Mouse (Mus musculus): ENCODE data around the gene Dnaaf1.

DNA sequence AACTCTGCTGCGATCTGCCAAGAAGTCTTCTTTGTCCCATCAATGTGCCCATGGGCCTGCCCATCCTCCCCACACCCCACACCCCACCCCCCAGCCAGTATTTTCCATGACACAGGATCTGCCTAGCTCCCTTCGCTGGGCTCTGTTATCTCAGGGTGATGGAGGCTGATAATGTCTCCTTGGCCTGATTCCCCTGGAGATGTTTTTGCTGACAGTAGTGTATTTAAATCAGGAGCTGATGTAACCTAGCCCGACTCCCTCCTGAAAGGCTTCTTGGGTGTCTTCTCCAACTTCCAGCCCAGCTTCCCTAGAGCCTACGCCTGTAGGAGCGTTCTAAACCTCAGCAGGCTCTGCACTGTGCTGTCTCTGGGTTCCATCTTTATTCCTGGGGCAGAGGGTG lies 43.9 kb downstream of the Dnaaf1 start:
- TF ChIP-seq CTCF (conservative IDR thresholded peaks at IDR 0.05; ENCODE audit: low read length) (no peak), NANOG (IDR thresholded peaks at IDR 0.05; ENCODE audit: borderline replicate concordance, low read length) (no peak), POU5F1 (IDR thresholded peaks at IDR 0.05; ENCODE audit: borderline replicate concordance, low read length) (no peak)

Data from E14TG2a.4 (cell line).